Mouse (Mus musculus) cerebral cortex, adult 2 months (tissue): Measurements from ENCODE around the gene Crygc.

ENCODE experiments used
- WGBS: fragments of 180-500 bp; shearing (Covaris S2); methylation state at CpG from one replicate; pipeline ENCODE4 v1.1.7; 2018; 5-methylcytosine and 5-hydroxymethylcytosine counted together

Gene Crygc

DNA sequence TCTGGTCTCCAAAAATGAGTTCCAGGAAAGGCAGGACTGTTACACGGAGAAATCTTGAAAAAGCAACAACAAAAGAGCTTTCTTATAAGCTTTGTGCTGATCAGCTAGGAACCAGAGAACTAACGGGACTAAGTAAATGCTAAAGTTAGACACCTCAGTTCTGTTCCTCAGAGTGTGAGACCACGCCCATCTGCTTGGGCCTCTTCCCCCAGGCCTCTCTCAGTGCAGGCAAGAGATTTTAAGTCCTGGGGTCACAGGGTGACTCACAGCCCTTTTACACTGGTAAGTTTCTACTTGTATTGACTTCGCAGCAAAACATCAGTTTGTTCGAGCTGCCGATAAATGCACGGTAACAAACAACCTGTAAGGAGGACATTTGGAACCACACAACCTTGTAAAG is 21.8 kb downstream of the Crygc start:
- WGBS, result 77% methylated on average over 7 of the region's 7 CpGs

DNA sequence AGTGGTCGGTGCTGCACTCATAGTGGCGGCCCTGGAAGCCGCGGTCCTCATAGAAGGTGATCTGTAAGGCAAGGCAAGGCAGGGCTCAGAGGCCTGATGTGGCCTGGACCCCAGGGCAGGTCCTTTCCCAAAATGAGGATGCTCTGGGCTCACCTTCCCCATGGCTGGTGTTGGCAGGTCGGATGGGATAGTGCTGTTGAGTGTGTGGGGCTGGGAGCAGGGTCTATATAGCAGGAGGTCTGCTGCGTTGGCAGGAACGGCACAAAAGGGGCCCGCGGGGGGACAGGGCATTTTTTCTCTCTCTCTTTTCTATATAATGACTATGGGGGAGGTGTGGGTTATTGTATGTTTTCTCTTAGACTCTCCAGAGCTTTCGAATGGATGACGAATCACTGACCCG is 22.5 kb downstream of the Crygc start, which contains the start of gene Cryge:
Gene Cryge, minus strand, starts transcription at position 198 of the 400 bp plus-strand sequence.
- WGBS, result 74% methylated on average over 8 of the region's 12 CpGs

DNA sequence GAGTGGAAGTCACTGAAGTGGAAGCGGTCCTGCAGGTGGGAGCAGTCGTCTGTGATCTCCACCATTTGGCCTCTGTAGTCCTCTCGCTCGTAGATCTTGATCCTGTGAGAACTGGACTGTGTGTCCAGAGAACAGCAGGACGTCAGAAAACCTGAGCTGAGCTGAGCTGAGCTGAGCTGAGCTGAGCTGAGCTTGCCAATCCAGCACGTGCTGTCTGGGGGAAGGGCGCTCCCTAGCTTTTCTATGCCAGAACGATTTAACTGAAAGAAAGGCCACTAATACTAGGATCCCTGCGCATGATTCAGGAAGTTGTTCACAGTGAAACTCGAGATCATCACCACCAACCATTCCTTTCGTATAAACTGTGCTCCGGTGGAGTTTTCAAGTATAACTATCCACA is 24.7 kb downstream of the Crygc start:
- WGBS, result 53% methylated on average over 12 of the region's 12 CpGs

DNA sequence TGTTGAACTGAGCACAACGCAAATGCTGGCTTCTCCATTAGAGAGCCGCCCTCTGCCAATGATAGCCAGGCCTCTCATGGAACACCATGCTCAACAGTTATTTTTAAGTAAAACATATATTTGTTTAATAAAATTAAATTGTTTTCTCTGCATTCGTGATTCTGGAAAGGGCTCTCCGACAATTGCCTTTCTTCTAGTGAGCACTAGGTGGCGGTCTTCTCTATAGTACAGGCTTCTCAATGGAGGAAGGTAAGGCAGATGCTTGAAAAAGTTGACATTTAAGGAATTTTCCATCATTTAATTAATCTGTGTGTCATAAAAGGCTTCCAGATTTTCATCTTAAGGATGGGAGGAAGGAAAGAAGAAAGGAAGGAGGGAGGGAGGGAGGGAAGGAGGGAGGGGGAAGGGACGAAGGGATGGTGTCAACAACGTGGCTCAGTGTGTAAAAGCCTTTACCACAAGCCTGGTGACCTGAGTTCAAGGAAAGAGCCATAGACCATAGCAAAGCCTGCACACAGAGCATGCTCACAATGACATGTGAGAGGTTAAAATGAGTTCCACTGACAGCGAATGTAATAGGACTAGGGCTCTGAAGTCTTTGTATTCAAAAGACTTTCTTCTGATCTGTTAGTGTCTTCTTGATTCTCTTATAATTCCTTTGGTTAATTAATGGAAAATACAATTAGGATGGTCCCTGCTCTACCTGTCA is 26.9 kb downstream of the Crygc start:
- WGBS, result 35% methylated on average over 8 of the region's 8 CpGs

DNA sequence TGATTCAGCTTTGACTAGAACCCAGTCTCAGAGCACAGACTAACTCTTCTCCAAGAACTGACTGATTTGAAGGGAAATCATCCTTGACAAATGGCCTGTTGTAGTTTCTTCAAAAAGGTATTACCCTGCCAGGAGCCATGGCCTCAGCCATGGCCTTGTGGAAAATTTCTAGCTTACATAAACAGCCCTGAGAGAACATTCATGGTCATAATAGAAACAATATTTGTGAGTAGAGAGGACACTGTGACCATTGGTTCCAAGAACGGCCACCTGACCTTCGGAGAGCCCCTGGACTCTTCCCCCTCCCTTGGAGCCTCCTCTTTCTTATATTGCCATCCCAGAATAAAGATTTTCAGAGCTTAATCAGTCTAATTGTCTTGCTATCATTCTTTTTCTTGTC is 30.1 kb downstream of the Crygc start:
- 84% methylated on average over 2 of the region's 2 CpGs for WGBS

DNA sequence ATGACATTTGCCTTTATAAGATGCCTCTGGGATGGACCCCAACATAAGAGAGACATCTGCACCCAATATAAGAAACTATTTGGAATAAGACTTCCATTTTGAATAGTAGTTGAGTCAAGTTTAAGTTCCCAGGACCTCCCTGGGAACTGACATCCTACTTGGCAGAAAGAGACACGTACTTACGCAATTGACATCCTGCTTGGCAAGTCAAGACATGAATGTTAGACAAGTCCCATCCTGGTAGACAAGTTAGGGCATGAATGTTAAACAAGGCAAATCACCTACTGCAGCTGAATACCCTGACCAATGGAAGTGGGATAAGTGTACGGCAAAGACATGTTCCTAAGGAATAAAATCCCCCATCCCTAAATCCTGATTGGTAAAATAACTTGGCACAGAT is 31.7 kb downstream of the Crygc start:
- WGBS, result 95% methylated on average over 3 of the region's 3 CpGs

DNA sequence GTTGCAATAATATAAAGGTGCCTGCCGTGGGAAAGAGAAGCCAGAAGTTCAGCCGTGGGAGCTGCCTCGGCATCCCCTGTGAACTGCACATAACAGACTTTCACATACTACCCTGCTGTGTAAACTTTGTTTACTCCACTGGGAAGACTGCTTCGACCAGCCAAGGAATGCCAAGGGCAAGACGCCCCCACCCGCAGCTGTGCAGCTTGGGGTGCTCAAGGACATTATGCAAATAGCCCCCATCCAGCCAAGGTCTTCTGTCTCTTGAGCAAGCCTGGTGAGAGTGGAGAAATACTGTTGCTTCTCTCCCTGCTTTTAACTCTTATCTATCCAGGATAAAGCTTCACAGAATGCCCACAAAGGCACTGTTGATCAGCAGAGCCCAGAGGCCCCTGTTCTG is 32.7 kb downstream of the Crygc start:
- 85% methylated on average over 6 of the region's 6 CpGs for WGBS

DNA sequence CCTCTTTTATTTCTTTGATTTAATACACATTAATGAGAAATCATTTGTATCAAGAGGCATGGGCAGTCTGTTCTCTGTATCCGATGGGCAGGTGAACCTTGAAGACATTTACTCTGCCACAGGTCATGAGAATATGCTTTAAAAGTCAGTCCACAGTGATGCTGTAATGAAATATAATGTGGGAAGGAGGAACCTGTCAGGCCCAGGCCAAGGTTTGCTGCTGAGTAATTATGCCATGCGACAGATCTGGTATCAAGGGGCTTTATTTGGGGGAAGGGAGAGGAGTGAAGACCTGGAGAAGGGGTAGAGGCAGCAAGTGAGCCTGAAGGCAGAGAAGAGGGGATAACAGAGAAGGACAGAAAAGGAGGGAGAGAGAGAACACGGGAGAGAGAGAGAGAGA is 33.8 kb downstream of the Crygc start:
- whole genome bisulfite sequencing, result 91% methylated on average over 3 of the region's 3 CpGs

DNA sequence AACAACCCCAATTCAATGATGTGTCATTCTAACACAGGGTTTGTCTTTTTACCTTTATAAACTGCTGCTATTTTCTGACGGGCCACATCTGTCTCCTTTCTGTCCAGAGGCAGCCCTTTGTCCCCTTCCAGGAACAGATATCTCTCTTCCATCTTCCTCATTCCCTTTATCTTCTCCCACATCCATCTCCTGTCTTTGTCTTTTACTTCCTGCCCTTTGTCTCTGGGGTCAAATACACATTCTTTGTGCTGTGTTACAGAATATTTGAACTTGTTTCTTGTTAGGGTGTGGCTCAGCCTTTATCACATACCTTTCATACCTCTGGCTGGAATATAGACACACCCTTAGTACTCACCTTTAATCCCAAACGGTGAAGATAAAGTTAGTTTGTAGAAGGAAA is 35.9 kb downstream of the Crygc start:
- WGBS, result 69% methylated on average over 2 of the region's 2 CpGs

DNA sequence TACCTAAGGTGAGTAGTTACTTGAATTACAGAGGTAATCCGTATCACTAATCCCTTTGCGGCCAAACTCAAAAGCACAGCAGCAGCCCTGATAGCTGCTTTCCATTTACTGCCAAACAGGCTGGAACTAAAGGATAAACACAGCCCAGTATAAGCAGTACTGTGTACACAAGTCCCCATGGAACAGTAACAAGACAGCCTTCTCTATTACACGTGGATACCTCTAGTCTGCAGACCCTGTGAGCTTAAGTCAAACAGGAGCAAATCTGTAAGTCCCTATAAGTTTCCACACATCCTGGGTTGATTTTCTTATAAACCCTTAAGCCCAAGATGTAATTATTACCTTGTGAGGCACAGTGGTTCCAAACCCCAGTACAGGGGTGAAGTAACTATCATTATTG is 38.0 kb downstream of the Crygc start:
- 49% methylated on average over 3 of the region's 3 CpGs for WGBS

DNA sequence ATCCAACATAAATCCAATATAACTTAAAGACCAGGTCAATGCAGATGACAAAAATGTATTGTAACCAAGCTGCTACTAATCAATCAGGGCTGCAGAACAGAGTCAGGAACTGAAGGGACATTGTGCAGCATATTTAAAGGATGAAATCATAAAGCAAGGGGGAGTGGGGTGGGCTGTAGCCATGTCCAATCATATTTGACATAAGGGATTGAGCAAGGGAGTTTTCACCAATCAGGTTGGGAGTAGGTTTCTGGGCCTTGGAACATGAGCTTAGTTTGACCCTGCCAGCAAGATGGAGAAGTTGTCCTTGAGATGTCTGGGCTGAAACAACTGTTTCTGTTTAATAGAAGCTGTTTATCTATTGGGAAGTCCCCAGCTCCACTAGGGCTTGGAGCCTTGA is 40.8 kb downstream of the Crygc start, which contains the start of gene Akr1cl:
Gene Akr1cl, minus strand, starts transcription at position 119 of the 400 bp plus-strand sequence.

DNA sequence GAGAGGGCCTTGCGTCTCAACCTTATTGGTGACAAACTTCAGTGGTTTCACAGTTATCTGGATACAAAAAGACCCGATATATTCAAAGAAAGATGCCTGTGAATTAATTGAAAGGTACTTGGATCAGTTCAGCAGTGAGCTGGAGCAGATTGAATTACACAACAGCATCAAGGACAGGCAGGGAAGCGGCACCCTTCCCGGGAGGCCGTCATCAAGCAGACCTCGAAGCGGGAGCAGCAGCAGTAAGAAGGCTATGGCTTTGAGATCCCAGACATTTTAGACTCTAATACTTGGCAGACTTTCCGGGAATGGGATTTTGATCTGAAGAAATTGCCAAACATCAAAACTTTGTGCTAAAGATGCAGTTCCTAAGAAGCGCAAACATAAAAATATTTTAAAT is 45.3 kb downstream of the Crygc start:
- WGBS, result 71% methylated on average over 9 of the region's 9 CpGs
